Mouse (Mus musculus): ENCODE data around the gene Fancd2. TPM values are rescaled to one million over a fixed set of nuclear protein-coding genes. Genes with fewer than 3 reads are reported as not detected.
A peak's percentile ranks its signal among the peaks of the same experiment; 100 is the strongest.

Gene Fancd2
- total and polyA plus RNA-seq, 3 experiments, result 0.18 to 0.61 TPM; not detected in 1

DNA sequence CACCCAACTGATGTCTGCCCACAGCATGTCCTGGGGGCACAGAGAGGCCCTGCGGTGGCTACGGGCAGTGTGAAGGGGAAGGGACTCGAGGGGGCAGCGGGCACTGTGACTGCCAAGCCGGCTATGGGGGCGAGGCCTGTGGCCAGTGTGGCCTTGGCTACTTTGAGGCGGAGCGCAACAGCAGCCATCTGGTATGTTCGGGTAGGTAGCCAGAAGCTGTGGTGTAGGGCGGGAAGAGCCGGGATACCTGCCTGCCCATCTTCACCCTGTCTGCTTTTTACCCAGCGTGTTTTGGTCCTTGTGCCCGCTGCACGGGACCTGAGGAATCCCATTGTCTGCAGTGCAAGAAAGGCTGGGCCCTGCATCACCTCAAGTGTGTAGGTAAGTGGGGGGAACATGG is 42.1 kb upstream of the Fancd2 start:
- no peak overlapping the region for H3K9ac ChIP-seq (ENCODE audit: low read depth, low read length)
- DNase-seq, result no peak
- no peak overlapping the region for H3K4me3 ChIP-seq
- intact Hi-C loops (cut with DNase I), result no loop called here
- H3K4me1 ChIP-seq (ENCODE audit: control insufficient read depth, insufficient read depth, low read length), result no peaks in the 10 kb centered on the region; the same call in 1 of the 2 replicates
- no peaks in the 10 kb centered on the region for H3K36me3 ChIP-seq (ENCODE audit: control insufficient read depth, insufficient read depth, low read length)
- no peak overlapping the region for H3K27ac ChIP-seq
- no peaks in the 10 kb centered on the region for H3K79me2 ChIP-seq (replicated peaks; ENCODE audit: control insufficient read depth, insufficient read depth, low read length)
- H3K27me3 ChIP-seq (ENCODE audit: control insufficient read depth, insufficient read depth, low read length), result no peaks in the 10 kb centered on the region
- WGBS, result 93% methylated on average over 14 of the region's 14 CpGs
- TF ChIP-seq CTCF (IDR thresholded peaks at IDR 0.05), result no peak
- no peak for TF ChIP-seq EP300 (IDR thresholded peaks at IDR 0.05; ENCODE audit: insufficient read depth, low read depth, low read length)
- TF ChIP-seq POLR2A (IDR thresholded peaks at IDR 0.05; ENCODE audit: insufficient read depth, low read depth, low read length), result no peak

DNA sequence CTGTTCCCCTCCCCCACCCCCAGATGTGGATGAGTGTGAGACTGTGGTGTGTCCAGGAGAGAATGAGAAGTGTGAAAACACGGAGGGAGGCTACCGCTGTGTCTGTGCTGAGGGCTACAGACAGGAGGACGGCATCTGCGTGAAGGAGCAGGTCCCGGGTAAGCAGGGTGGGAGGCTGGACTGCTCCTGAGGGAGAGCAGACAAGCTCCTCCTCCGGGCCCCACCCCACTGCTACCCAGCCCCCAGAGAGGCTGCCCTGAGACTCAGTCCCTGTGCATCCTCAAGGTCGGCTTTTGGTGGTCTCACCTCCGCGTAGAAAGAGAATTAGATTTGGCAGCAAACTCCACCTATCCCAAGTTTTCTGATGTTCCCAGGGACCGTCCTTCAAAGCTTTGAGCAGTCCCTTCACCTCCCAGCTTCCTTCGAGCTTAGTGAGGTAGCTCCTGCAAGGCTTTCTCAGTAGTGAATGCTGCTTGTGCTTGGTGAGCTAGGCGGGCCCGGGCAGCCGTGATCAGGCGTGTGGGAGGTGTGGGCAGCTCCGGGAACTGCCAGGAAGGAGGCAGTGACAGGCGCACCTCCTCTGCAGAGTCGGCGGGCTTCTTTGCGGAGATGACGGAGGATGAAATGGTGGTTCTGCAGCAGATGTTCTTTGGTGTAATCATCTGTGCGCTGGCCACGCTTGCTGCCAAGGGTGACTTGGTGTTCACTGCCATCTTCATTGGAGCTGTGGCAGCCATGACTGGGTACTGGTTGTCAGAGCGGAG is 39.2 kb upstream of the Fancd2 start:
- intact Hi-C loops (cut with DNase I), result no loop called here
- Histone ChIP-seq H3K4me3 (no peak overlapping the region), H3K4me1 (ENCODE audit: control insufficient read depth, insufficient read depth, low read length) (no peaks in the 10 kb centered on the region; the same call in 1 of the 2 replicates), H3K9ac (ENCODE audit: low read depth, low read length) (no peak overlapping the region), H3K27ac (no peak overlapping the region), H3K79me2 (replicated peaks; ENCODE audit: control insufficient read depth, insufficient read depth, low read length) (no peaks in the 10 kb centered on the region), H3K36me3 (ENCODE audit: control insufficient read depth, insufficient read depth, low read length) (no peaks in the 10 kb centered on the region), H3K27me3 (ENCODE audit: control insufficient read depth, insufficient read depth, low read length) (no peaks in the 10 kb centered on the region)
- no peak for TF ChIP-seq EP300 (IDR thresholded peaks at IDR 0.05; ENCODE audit: insufficient read depth, low read depth, low read length)
- no peak for TF ChIP-seq CTCF (IDR thresholded peaks at IDR 0.05)
- no peak for TF ChIP-seq POLR2A (IDR thresholded peaks at IDR 0.05; ENCODE audit: insufficient read depth, low read depth, low read length)
- DNase-seq, result no peak
- 76% methylated on average over 24 of the region's 24 CpGs for WGBS

DNA sequence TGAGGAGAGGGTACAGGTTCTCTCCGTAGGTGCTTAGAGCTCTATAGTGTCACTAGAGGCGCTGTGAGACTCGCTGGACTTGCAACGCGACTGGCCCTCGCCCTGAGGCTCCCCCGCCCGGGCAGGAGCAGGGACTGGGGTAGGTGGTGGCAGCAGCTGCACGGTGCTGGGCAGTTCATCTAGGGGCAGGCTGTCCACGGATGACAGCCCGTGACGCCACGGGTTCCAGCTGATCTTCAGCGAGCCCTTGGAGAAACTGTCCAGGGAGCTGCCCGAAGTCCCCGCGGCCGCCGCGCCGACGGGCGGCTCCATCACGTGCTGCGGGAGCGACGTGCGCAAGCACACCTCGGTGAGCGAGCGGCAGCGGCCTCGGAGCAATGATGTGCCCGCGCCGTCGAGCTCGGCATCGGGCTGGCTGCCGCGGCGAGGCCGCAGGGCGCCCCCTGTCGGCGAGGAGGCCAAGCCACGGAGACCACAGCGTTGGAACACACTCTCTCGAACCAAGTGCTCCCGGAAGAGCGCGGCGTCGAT is 37.2 kb upstream of the Fancd2 start:
- WGBS, result 1% methylated on average over 54 of the region's 54 CpGs
- intact Hi-C loops (cut with DNase I), result no loop called here

DNA sequence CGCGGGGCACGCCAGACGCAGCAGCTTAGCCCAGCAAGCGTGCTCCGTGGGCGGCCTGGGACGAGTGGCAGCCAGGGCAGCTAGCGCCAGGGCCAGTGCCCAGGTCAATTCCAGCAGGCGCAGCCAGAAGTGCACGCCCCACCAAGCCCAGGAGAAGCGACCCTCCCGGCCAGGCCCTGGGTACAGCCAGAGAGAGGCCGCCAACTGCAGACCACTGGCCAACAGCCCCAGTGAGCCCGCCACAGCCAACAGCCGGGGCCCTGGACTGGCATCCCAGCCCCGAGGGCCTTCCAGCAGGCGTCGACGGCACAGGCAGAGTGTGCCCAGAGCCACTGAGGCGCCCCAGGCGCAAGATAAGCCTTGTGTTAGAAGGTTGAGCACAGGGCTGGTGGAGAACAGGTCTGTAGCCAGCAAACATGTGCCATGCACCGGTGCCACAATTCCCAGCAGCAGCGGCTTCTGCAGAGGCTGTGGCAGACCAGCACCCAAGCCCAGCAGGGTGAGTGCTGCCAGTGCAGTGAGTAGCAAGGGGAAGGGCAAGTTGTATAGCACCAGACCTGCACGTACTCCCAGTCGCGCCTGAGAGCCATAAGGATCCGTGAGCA is 36.3 kb upstream of the Fancd2 start:
- intact Hi-C loops (cut with DNase I), result no loop called here
- H3K9ac ChIP-seq (ENCODE audit: low read depth, low read length), result peak overlapping the region; percentile 73; the same call in 1 of the 2 replicates

More for the DNA sequence above, 37.2 kb upstream of the Fancd2 start:
- Histone ChIP-seq H3K9ac (ENCODE audit: low read depth, low read length) (peak overlapping the region; percentile 73), H3K4me3 (peak overlapping the region; percentile 60), H3K27me3 (ENCODE audit: control insufficient read depth, insufficient read depth, low read length) (no peaks in the 10 kb centered on the region), H3K79me2 (replicated peaks; ENCODE audit: control insufficient read depth, insufficient read depth, low read length) (no peaks in the 10 kb centered on the region), H3K4me1 (ENCODE audit: control insufficient read depth, insufficient read depth, low read length) (no peaks in the 10 kb centered on the region), H3K36me3 (ENCODE audit: control insufficient read depth, insufficient read depth, low read length) (no peaks in the 10 kb centered on the region), H3K27ac (peak overlapping the region; percentile 69)
- peak; percentile 89 for DNase-seq
- no peak for TF ChIP-seq EP300 (IDR thresholded peaks at IDR 0.05; ENCODE audit: insufficient read depth, low read depth, low read length)
- TF ChIP-seq POLR2A (IDR thresholded peaks at IDR 0.05; ENCODE audit: insufficient read depth, low read depth, low read length), result 0 out of 2 replicates have a peak, but pooled peaks have one; percentile 24
- peak; percentile 81 for TF ChIP-seq CTCF (IDR thresholded peaks at IDR 0.05)

DNA sequence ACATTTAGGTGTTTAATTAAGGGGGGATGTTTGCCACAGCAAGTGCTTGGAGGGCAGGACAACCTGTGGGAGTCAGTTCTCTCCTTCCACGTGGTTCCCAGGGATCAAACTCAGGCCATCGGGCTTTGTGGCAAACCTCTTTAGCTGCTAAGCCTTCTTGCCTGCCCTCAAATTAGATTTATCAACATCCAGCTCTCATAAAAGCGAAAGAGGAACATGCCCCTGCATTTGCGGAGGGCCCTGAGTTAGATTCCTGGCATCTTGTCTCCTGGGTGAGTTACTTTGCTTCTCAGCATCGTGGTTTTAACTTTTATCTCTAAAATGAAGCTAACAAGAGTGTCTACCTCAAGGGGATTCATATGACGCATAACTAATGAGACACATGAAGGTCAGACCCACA is 32.1 kb upstream of the Fancd2 start:
- H3K27me3 ChIP-seq (ENCODE audit: control insufficient read depth, insufficient read depth, low read length), result peaks cover 5% of the 10 kb centered on the region
- intact Hi-C loops (cut with DNase I), result no loop called here
- H3K4me3 ChIP-seq, result no peak overlapping the region
- H3K36me3 ChIP-seq (ENCODE audit: control insufficient read depth, insufficient read depth, low read length), result no peaks in the 10 kb centered on the region
- no peak for DNase-seq
- no peak overlapping the region for H3K27ac ChIP-seq
- no peak for TF ChIP-seq EP300 (IDR thresholded peaks at IDR 0.05; ENCODE audit: insufficient read depth, low read depth, low read length)
- TF ChIP-seq POLR2A (IDR thresholded peaks at IDR 0.05; ENCODE audit: insufficient read depth, low read depth, low read length), result no peak
- no peak for TF ChIP-seq CTCF (IDR thresholded peaks at IDR 0.05)
- no peaks in the 10 kb centered on the region for H3K4me1 ChIP-seq (ENCODE audit: control insufficient read depth, insufficient read depth, low read length)
- no peak overlapping the region for H3K9ac ChIP-seq (ENCODE audit: low read depth, low read length)
- WGBS, result 70% methylated on average over 6 of the region's 6 CpGs
- H3K79me2 ChIP-seq (replicated peaks; ENCODE audit: control insufficient read depth, insufficient read depth, low read length), result no peaks in the 10 kb centered on the region

More for the DNA sequence above, 36.3 kb upstream of the Fancd2 start:
- no peaks in the 10 kb centered on the region for H3K36me3 ChIP-seq (ENCODE audit: control insufficient read depth, insufficient read depth, low read length)
- H3K27ac ChIP-seq, result no peak overlapping the region
- no peak for TF ChIP-seq POLR2A (IDR thresholded peaks at IDR 0.05; ENCODE audit: insufficient read depth, low read depth, low read length)
- TF ChIP-seq CTCF (IDR thresholded peaks at IDR 0.05), result no peak
- no peak for TF ChIP-seq EP300 (IDR thresholded peaks at IDR 0.05; ENCODE audit: insufficient read depth, low read depth, low read length)
- H3K4me1 ChIP-seq (ENCODE audit: control insufficient read depth, insufficient read depth, low read length), result no peaks in the 10 kb centered on the region
- 27% methylated on average over 28 of the region's 28 CpGs for WGBS
- no peaks in the 10 kb centered on the region for H3K27me3 ChIP-seq (ENCODE audit: control insufficient read depth, insufficient read depth, low read length)
- peak overlapping the region; percentile 60 for H3K4me3 ChIP-seq
- no peaks in the 10 kb centered on the region for H3K79me2 ChIP-seq (replicated peaks; ENCODE audit: control insufficient read depth, insufficient read depth, low read length)
- no peak for DNase-seq
